Mouse (Mus musculus): Measurements from ENCODE around the gene Uqcrc2. TPM values are rescaled to one million over a fixed set of nuclear protein-coding genes. Genes with fewer than 3 reads are reported as not detected.

Gene Uqcrc2
- polyA plus RNA-seq, 1 experiment from 2014 or later, result 181 TPM

Other genes with a start within 250 kb of the Uqcrc2 start
- gene Abca16, start 225.5 kb upstream of the Uqcrc2 start, polyA plus RNA-seq (2015; fragmentation: Nextera tagmentation; extraction: Ambion mirVana), result not detected in 2 replicates
- gene Pdzd9, start 35.2 kb downstream of the Uqcrc2 start, polyA plus RNA-seq (2015; fragmentation: Nextera tagmentation; extraction: Ambion mirVana), result 0.20 and 0.28 TPM in 2 replicates
- 9.8 and 11.7 TPM in 2 replicates for gene Mosmo, start 42.4 kb downstream of the Uqcrc2 start, polyA plus RNA-seq (2015; fragmentation: Nextera tagmentation; extraction: Ambion mirVana)
- 2.3 and 2.9 TPM in 2 replicates for gene Vwa3a, start 104.1 kb downstream of the Uqcrc2 start, polyA plus RNA-seq (2015; fragmentation: Nextera tagmentation; extraction: Ambion mirVana)
- gene Gm5737, start 177.2 kb downstream of the Uqcrc2 start, polyA plus RNA-seq (2015; fragmentation: Nextera tagmentation; extraction: Ambion mirVana), result not detected in 2 replicates
- gene Eef2k, start 207.7 kb downstream of the Uqcrc2 start, polyA plus RNA-seq (2015; fragmentation: Nextera tagmentation; extraction: Ambion mirVana), result 48.5 and 54.6 TPM in 2 replicates